Mouse (Mus musculus): ENCODE results near the gene Ndufb4. TPM values are rescaled to one million over a fixed set of nuclear protein-coding genes. Genes with fewer than 3 reads are reported as not detected.

Ndufb4 gene
- polyA plus RNA-seq, 1 experiment from 2014 or later = 51.2 TPM

DNA sequence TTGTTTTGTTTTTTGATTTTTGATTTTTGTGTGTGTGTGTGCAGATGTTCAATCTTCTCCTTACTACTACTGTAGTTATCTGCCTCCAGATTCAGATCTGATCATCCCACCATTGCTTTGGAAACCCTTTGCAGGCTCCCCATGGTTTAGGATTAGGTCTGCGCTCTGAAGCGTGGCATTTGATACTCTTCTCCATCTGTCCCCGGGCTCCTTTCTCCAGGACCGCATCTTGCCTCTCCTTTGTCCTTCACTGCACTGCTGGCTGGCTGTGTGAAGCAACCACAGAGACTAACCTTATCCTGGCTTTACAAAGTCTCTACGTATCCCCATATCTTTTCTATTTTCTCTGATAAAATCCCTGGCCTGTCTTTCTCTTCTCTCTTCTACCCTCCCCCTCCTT lies 31.3 kb downstream of the Ndufb4 start:
- Histone ChIP-seq H3K4me1 (peaks cover 4% of the 10 kb centered on the region; the same call in 1 of the 2 replicates), H3K27ac (no peak overlapping the region), H3K4me3 (no peak overlapping the region), H3K9me3 (no peaks in the 10 kb centered on the region), H3K9ac (no peak overlapping the region), H3K4me2 (no peak overlapping the region), H3K36me3 (no peaks in the 10 kb centered on the region), H3K27me3 (no peaks in the 10 kb centered on the region)
- 78% methylated on average over 5 of the region's 5 CpGs for WGBS
- no peak for ATAC-seq (ENCODE audit: insufficient number of reproducible peaks, low FRiP score, low TSS enrichment, low read depth)

GRCm38 (mm10) chr16:37622403-37622802 lies 31.9 kb downstream of the Ndufb4 start:
- H3K27me3 ChIP-seq = no peaks in the 10 kb centered on the region
- H3K9me3 ChIP-seq = no peaks in the 10 kb centered on the region
- H3K4me2 ChIP-seq = no peak overlapping the region
- no peak for ATAC-seq (ENCODE audit: insufficient number of reproducible peaks, low FRiP score, low TSS enrichment, low read depth)
- no peak overlapping the region for H3K27ac ChIP-seq
- WGBS = 73% methylated on average over 3 of the region's 3 CpGs
- H3K36me3 ChIP-seq = no peaks in the 10 kb centered on the region
- H3K4me3 ChIP-seq = no peak overlapping the region
- no peak overlapping the region for H3K9ac ChIP-seq
- H3K4me1 ChIP-seq = peaks cover 7% of the 10 kb centered on the region; the same call in 1 of the 2 replicates

DNA sequence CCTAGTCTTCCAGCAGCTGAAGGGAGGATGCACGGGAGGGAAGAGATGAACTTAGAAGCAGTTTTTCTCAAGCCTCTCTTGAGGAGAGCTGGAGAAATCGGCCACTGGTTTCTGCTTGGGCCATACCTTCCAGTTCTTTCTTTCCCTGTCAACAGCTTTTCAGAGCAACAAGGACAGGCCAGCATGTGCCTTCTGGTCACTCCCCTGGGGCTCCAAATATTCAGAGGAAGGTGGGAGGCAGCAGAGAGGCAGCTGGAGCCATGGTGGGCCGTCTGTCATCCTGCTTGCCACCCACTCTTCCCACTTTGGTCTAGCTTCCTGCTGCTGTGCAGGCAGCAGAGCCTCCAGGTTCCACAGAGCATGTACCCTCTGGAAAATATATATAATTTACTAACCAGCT lies 36.6 kb downstream of the Ndufb4 start:
- Histone ChIP-seq H3K4me3 (no peak overlapping the region), H3K27ac (peak overlapping the region; percentile 1; the same call in 1 of the 2 replicates), H3K4me2 (no peak overlapping the region), H3K4me1 (peaks cover 24% of the 10 kb centered on the region), H3K9me3 (no peaks in the 10 kb centered on the region), H3K27me3 (no peaks in the 10 kb centered on the region), H3K36me3 (no peaks in the 10 kb centered on the region), H3K9ac (no peak overlapping the region)
- no peak for ATAC-seq (ENCODE audit: insufficient number of reproducible peaks, low FRiP score, low TSS enrichment, low read depth)
- 17% methylated on average over 3 of the region's 3 CpGs for WGBS

- H3K27me3 ChIP-seq = no peaks in the 10 kb centered on the region
- no peak overlapping the region for H3K9ac ChIP-seq
- H3K4me3 ChIP-seq = no peak overlapping the region
- no peak overlapping the region for H3K27ac ChIP-seq
- 0 out of 2 replicates have a peak overlapping the region, but pooled peaks have one; percentile 0 for H3K4me2 ChIP-seq
- H3K9me3 ChIP-seq = no peaks in the 10 kb centered on the region
- no peak for ATAC-seq (ENCODE audit: insufficient number of reproducible peaks, low FRiP score, low TSS enrichment, low read depth)
- H3K36me3 ChIP-seq = no peaks in the 10 kb centered on the region
- 40% methylated on average over 8 of the region's 8 CpGs for WGBS
- H3K4me1 ChIP-seq = peaks cover 24% of the 10 kb centered on the region
These were observed 38.1 kb downstream of the Ndufb4 start for GRCm38 (mm10) chr16:37616104-37616503.

DNA sequence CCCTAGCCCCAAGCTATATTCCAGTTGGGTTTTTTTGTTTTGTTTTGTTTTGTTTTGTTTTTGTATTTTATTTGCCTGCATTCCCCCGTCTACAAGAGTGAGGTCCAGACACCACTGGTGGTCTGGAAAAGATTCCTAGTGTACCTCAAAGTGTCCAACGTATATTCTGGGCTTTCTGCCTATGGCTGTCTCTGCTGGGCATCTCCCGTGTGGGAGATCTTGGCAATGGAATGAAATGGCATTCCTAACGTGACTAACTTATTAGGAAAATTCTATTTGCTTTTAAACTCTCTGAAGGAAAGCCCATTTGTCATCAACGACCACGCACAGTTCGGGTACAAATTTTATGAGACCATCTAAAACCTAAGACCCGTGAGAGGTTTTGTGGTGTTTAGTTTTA lies 38.8 kb downstream of the Ndufb4 start:
- H3K27ac ChIP-seq = no peak overlapping the region
- no peak overlapping the region for H3K9ac ChIP-seq
- H3K4me3 ChIP-seq = no peak overlapping the region
- no peaks in the 10 kb centered on the region for H3K27me3 ChIP-seq
- ATAC-seq (ENCODE audit: insufficient number of reproducible peaks, low FRiP score, low TSS enrichment, low read depth) = no peak
- no peaks in the 10 kb centered on the region for H3K36me3 ChIP-seq
- WGBS = 24% methylated on average over 8 of the region's 8 CpGs
- no peaks in the 10 kb centered on the region for H3K9me3 ChIP-seq
- H3K4me2 ChIP-seq = 0 out of 2 replicates have a peak overlapping the region, but pooled peaks have one; percentile 0
- peaks cover 24% of the 10 kb centered on the region for H3K4me1 ChIP-seq

DNA sequence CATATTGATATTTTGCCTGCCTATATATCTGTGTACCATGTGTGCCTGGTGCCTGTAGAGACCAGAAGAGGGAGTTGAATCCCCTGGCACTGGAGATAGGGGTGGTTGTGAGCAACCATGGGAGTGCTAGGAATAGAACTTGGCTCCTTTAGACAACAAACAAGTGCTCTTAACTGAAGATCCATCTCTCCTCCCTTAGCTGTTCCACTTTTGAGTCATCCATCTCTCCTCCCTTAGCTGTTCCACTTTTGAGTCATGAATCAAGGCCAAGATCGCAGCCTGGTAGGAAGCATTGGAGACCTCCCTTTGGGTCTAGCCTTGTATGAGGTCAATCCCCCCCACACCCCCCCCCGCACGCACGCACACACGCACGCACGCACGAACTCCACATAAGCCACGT lies 39.7 kb downstream of the Ndufb4 start:
- H3K9ac ChIP-seq = no peak overlapping the region
- H3K4me1 ChIP-seq = peaks cover 24% of the 10 kb centered on the region
- no peaks in the 10 kb centered on the region for H3K9me3 ChIP-seq
- no peak overlapping the region for H3K4me2 ChIP-seq
- ATAC-seq (ENCODE audit: insufficient number of reproducible peaks, low FRiP score, low TSS enrichment, low read depth) = no peak
- H3K27ac ChIP-seq = no peak overlapping the region
- 83% methylated on average over 9 of the region's 9 CpGs for WGBS
- H3K4me3 ChIP-seq = no peak overlapping the region
- no peaks in the 10 kb centered on the region for H3K27me3 ChIP-seq
- H3K36me3 ChIP-seq = no peaks in the 10 kb centered on the region

DNA sequence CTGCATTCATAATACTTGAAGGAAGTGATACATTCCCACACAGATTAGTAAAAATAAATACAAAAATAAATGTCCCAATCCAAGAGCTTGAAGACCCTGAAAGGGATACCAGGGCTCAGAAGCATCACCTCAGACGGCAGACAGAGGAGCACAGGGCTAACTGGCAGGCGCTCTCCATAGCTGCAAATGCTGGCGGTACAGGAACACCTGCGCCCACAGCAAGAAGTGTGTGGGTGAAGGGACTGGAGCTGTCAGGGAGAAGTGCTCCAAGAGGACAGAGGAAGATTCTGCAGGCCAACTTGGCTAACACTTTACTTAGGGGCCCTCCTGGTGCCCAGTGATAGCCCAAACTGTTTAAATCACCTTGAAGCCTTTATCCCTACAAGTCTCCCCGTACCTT lies 42.2 kb downstream of the Ndufb4 start:
- no peak overlapping the region for H3K4me3 ChIP-seq
- H3K27ac ChIP-seq = no peak overlapping the region
- H3K9ac ChIP-seq = no peak overlapping the region
- H3K36me3 ChIP-seq = no peaks in the 10 kb centered on the region
- ATAC-seq (ENCODE audit: insufficient number of reproducible peaks, low FRiP score, low TSS enrichment, low read depth) = no peak
- no peaks in the 10 kb centered on the region for H3K9me3 ChIP-seq
- no peak overlapping the region for H3K4me2 ChIP-seq
- H3K4me1 ChIP-seq = peaks cover 17% of the 10 kb centered on the region
- H3K27me3 ChIP-seq = no peaks in the 10 kb centered on the region
- WGBS = 88% methylated on average over 5 of the region's 5 CpGs

DNA sequence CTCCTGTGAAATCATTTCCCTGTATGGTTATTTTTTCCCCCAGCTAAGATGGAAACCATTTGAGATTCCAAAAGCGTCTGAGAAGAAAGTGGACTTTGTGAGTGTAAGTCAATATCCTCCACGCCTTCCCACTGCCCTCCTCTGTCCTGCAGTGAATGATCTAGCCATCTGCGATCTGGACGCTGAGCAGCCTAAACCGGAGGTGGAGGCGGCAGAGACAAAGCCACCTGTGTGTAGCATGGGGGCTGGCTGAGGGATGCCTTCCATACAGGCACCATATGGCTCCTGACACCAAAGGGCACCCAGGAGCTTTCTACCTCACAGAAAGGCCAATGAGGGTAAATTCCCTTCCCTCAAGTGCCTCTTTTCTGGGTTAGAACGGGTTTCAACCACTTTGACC lies 43.2 kb downstream of the Ndufb4 start:
- no peak overlapping the region for H3K4me2 ChIP-seq
- no peaks in the 10 kb centered on the region for H3K36me3 ChIP-seq
- no peak overlapping the region for H3K27ac ChIP-seq
- 57% methylated on average over 7 of the region's 7 CpGs for WGBS
- no peak overlapping the region for H3K9ac ChIP-seq
- H3K9me3 ChIP-seq = no peaks in the 10 kb centered on the region
- ATAC-seq (ENCODE audit: insufficient number of reproducible peaks, low FRiP score, low TSS enrichment, low read depth) = no peak
- peaks cover 13% of the 10 kb centered on the region for H3K4me1 ChIP-seq
- no peak overlapping the region for H3K4me3 ChIP-seq
- no peaks in the 10 kb centered on the region for H3K27me3 ChIP-seq

GRCm38 (mm10) chr16:37610333-37610732 lies 43.9 kb downstream of the Ndufb4 start:
- no peaks in the 10 kb centered on the region for H3K36me3 ChIP-seq
- no peak overlapping the region for H3K4me3 ChIP-seq
- no peak overlapping the region for H3K27ac ChIP-seq
- no peaks in the 10 kb centered on the region for H3K9me3 ChIP-seq
- no peak overlapping the region for H3K4me2 ChIP-seq
- no peak overlapping the region for H3K9ac ChIP-seq
- no peak for ATAC-seq (ENCODE audit: insufficient number of reproducible peaks, low FRiP score, low TSS enrichment, low read depth)
- peaks cover 7% of the 10 kb centered on the region for H3K4me1 ChIP-seq
- no peaks in the 10 kb centered on the region for H3K27me3 ChIP-seq
- WGBS = 64% methylated on average over 8 of the region's 8 CpGs

DNA sequence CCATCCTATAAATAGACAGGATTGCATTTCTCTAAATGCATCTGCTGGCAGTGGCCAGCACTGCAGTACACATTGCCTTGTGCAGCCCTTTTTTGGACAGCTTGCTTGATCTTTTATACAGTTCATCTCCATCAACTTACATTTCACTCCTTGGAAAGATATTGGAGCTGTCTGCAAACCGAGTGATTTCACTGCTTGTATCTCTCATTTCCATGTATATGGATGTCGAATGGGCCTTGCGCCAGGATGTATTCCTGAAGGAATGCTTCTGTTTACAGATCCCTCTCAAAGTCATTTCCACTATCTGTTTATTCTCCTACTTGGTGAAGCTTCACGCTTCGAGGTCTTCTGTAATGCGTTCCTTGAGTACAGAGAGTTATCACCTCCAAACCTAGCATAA lies 50.0 kb downstream of the Ndufb4 start:
- WGBS = 87% methylated on average over 6 of the region's 6 CpGs
- ATAC-seq (ENCODE audit: insufficient number of reproducible peaks, low FRiP score, low TSS enrichment, low read depth) = no peak

GRCm38 (mm10) chr16:37603431-37603830 lies 50.8 kb downstream of the Ndufb4 start:
- no peak overlapping the region for H3K9ac ChIP-seq
- H3K9me3 ChIP-seq = no peaks in the 10 kb centered on the region
- H3K27me3 ChIP-seq = no peaks in the 10 kb centered on the region
- WGBS = 89% methylated on average over 1 of the region's 1 CpGs
- H3K4me3 ChIP-seq = no peak overlapping the region
- H3K4me2 ChIP-seq = no peak overlapping the region
- H3K36me3 ChIP-seq = no peaks in the 10 kb centered on the region
- ATAC-seq (ENCODE audit: insufficient number of reproducible peaks, low FRiP score, low TSS enrichment, low read depth) = no peak
- H3K27ac ChIP-seq = no peak overlapping the region
- no peaks in the 10 kb centered on the region for H3K4me1 ChIP-seq

More for the DNA sequence above, 50.0 kb downstream of the Ndufb4 start:
- no peaks in the 10 kb centered on the region for H3K27me3 ChIP-seq
- H3K9ac ChIP-seq = no peak overlapping the region
- H3K4me1 ChIP-seq = no peaks in the 10 kb centered on the region
- H3K27ac ChIP-seq = no peak overlapping the region
- no peaks in the 10 kb centered on the region for H3K9me3 ChIP-seq
- H3K4me2 ChIP-seq = no peak overlapping the region
- no peaks in the 10 kb centered on the region for H3K36me3 ChIP-seq
- H3K4me3 ChIP-seq = no peak overlapping the region

GRCm38 (mm10) chr16:37599326-37599725 lies 54.9 kb downstream of the Ndufb4 start:
- Histone ChIP-seq H3K9me3 (no peaks in the 10 kb centered on the region), H3K36me3 (no peaks in the 10 kb centered on the region), H3K4me2 (no peak overlapping the region), H3K4me1 (no peaks in the 10 kb centered on the region), H3K9ac (no peak overlapping the region), H3K4me3 (no peak overlapping the region), H3K27me3 (no peaks in the 10 kb centered on the region), H3K27ac (no peak overlapping the region)
- no peak for ATAC-seq (ENCODE audit: insufficient number of reproducible peaks, low FRiP score, low TSS enrichment, low read depth)
- 68% methylated on average over 3 of the region's 3 CpGs for WGBS

DNA sequence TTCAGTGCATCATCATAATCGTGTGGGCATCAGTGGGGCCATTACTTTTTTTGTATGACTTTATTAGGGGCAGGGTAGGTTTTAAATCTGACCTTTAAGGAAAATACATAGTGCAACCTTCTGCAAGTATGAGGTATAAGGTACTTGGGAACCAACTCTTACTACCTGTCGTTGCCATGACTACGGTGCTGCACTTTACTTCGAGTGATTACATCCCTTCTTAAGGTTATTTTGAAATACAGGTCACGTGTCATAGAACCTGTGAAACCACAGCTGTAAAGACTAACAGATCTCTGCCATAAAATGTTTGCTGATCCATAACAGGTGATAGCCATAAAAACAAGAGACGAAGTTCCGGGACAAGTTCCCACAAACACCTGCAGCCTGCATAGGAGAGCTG lies 55.8 kb downstream of the Ndufb4 start:
- Histone ChIP-seq H3K4me2 (no peak overlapping the region), H3K4me1 (no peaks in the 10 kb centered on the region), H3K27ac (no peak overlapping the region), H3K4me3 (no peak overlapping the region), H3K9ac (no peak overlapping the region), H3K9me3 (no peaks in the 10 kb centered on the region), H3K36me3 (no peaks in the 10 kb centered on the region), H3K27me3 (no peaks in the 10 kb centered on the region)
- ATAC-seq (ENCODE audit: insufficient number of reproducible peaks, low FRiP score, low TSS enrichment, low read depth) = no peak
- WGBS = 45% methylated on average over 7 of the region's 7 CpGs
